Mouse (Mus musculus) layer of hippocampus, postnatal 25 days (tissue): ENCODE data around the gene Hs1bp3. TPM values are rescaled to one million over a fixed set of nuclear protein-coding genes. Genes with fewer than 3 reads are reported as not detected.

Experiments
- DNase-seq, 2 experiments: peaks; one replicate each; pipeline ENCODE4 v3.0.0; 2022; ENCODE audit warnings: mixed read lengths in 2 of 2, low spot score in 1 of 2; ENCODE audit errors: extremely low spot score in 1 of 2
- total RNA-seq, 2 experiments: library from RNA; stranded (reverse); gene quantifications; 2 replicates each; pipeline ENCODE4 v1.2.3; 2021

Hs1bp3 gene
- total RNA-seq, 2 experiments from 2014 or later = 11.1 to 11.3 TPM

DNA sequence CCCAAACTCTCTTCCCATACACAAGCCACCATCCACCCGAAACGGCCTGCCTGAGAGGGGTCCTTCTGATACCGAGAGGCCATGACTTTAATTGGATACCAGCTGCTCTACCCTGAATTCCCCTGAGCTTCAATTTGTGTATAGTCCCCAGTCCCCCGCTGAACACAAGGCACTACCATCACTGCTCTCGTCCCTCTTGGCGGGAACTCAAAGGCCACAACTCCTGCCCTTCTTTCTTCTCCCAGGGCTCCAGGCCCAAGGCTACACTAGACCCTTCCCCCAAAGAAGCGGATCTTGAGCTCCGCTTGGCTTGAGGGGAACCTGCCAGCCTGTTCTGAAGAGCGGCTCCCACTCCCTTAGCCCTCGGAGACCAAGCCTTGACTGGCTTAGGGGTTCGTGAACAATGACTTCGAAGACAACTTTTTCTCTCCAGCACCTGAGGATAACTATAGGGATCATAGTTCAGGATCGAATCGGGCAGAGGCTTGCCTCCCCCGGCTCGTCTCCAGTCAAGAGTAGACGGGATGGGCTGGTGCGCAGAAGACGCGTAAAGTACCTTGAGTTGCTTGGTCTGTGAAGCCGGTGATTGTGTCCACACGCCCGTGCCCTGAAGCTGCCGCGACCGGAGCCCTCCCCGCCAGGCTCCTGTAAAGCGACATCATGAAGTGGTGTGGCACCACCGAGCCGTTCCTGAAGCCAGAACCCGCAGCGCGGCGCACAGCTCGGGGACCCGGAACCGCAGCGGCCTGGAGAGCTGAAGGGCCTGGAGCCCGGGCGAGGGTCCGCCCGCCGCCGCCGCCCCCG, 12.0 kb upstream of the Hs1bp3 start:
- no peak for DNase-seq

GRCm38 (mm10) chr12:8301841-8302431, 11.3 kb upstream of the Hs1bp3 start, which contains the start of gene Gdf7:
Gdf7 (minus strand) TSS chr12:8301954.
- no peak for DNase-seq

- no peak for DNase-seq
Observed at GRCm38 (mm10) chr12:8305258-8305657, 8.0 kb upstream of the Hs1bp3 start.

- DNase-seq = peak; percentile 62 to 74
Observed at GRCm38 (mm10) chr12:8306432-8306831, 6.8 kb upstream of the Hs1bp3 start.

GRCm38 (mm10) chr12:8306910-8307309, 6.3 kb upstream of the Hs1bp3 start:
- DNase-seq = no peak

GRCm38 (mm10) chr12:8310992-8311391, 2.2 kb upstream of the Hs1bp3 start:
- no peak for DNase-seq

GRCm38 (mm10) chr12:8312266-8312665, 966 bp upstream of the Hs1bp3 start:
- DNase-seq = no peak

DNA sequence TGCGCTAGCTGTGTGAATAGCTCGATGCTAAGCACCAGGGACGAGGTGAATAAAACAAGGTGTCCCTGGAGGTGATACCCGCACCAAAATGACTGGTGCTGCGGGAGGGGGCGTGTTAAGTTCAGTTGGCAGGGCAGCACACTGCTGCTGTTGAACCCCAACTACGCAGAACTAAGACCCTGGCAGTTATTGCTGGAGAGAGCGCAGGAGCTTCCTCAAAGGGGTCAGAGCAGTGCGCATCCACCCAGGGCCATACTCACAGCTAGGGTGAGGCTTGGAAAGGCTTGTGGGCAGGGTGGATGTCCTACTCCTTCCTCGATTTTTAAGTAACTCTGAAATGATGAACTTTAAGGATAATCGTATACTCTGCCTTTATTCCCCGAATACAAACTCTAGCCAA, 541 bp downstream of the Hs1bp3 start:
- DNase-seq = no peak

- no peak for DNase-seq
Observed at GRCm38 (mm10) chr12:8316541-8316940, 3.3 kb downstream of the Hs1bp3 start.

DNA sequence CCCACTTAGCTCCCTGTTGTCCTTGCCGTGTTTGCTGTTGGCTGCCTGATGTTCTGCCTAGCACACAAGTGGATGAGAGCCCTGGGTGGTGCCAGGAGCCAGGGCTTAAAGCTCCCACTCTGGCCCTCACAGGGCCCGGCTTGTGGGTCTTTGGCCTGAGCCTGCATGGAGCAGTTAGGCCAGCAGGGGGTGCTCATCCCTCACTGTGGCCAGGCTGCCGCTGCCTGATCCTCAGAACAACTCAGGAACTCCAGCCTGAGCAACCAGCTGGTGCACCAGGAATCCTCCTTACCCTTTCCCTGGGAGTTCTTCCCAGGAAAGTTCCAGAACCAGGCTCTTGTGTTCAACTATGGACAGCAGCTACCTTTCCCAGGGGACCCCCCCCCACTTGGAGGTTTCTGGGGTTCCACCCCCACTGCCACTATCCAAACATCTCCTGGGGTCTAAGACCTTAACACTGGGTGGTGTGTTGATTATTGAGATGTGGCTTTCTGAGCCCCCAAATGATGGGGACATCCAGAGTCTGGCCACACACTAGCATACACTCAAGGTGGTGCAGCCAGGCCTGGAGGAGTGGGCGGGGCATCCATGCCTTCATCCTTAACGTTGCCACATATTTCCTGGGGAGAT, 7.0 kb downstream of the Hs1bp3 start:
- peak; percentile 85 to 95 for DNase-seq

- DNase-seq = no peak
Observed at GRCm38 (mm10) chr12:8321506-8321905, 8.3 kb downstream of the Hs1bp3 start.

- no peak for DNase-seq
Observed at GRCm38 (mm10) chr12:8324086-8324485, 10.9 kb downstream of the Hs1bp3 start.

- no peak for DNase-seq
Observed at GRCm38 (mm10) chr12:8325245-8325942, 12.2 kb downstream of the Hs1bp3 start.

- DNase-seq = no peak
Observed at GRCm38 (mm10) chr12:8325943-8326522, 12.8 kb downstream of the Hs1bp3 start.

- peak; percentile 99 to 100 for DNase-seq
Observed at GRCm38 (mm10) chr12:8326825-8327674, 13.8 kb downstream of the Hs1bp3 start.

- DNase-seq = no peak
Observed at GRCm38 (mm10) chr12:8327675-8328053, 14.4 kb downstream of the Hs1bp3 start.

- DNase-seq = no peak
Observed at GRCm38 (mm10) chr12:8329236-8329635, 16.0 kb downstream of the Hs1bp3 start.

DNA sequence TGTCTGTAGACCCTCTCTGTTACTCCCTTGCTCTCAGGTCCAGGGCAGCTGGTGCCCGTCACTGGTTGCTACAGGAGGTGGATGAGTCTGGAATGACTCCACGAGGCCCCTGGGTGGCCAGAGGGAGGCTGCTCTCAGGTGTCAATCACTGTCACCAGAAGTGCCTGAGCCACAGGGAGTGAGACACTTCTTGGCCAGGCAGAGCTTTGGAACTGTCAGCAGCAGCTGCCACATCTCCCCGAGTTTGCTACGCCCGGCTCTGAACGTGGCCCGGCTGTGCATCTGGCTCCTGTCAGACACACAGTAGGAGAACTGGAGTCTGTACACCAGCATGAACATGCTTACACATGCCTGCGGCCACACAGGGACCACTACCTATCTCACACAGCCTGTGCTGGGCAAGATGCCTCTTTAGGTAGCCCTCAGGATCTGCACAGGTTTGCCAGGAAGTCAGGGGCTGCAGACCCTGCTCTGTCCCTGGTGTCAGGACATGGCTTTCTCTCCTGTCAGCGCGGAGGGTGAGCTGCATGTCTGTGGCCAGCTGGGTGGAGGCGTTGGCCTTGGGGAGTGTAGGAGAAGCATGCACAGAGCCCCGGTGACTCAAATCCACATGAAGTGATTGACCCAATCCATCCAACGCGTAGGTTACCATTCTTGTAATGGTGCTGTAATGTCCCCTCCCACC, 18.4 kb downstream of the Hs1bp3 start:
- no peak for DNase-seq

DNA sequence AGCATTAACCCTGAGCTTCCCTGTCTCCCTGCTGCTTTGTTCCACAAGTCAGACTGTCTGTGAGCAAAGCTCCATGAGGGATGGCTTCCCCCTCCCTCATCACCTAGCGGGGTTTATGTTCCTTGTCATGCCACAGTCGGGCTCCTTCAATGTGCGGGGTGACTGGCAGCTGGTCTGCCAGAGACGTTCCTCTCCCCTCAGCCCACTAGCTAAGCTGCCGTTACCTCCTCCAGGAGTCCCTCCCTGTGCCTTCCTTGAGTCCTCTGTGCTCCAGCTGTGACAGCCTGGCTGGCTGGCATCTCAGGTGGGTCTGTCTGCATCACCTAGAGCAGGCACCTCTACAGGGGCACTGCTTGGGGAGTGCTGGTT, 18.9 kb downstream of the Hs1bp3 start:
- no peak for DNase-seq
